Mouse (Mus musculus): Measurements from ENCODE around the gene Ddb1.

Ddb1 gene

DNA sequence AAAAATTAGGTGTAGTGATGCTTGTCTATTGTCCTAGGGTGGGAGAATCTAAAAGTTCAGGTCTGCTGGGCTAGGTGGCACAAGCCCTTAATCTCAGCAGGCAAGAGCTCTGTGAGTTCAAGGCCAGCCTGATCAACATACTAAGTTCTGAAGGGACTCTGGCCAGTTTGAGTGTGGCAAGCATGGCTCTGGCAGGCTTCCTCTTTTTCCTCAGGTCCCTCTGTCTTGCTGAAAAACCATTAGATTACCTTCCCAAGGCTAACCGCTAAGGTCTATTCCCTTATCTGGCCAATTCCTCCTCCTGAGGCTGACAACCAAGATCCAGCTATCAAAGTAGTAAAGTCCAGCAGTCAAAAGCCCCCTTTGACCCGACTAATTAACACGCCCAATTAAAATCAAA lies 57.5 kb downstream of the Ddb1 start:
- no peak for DNase-seq

DNA sequence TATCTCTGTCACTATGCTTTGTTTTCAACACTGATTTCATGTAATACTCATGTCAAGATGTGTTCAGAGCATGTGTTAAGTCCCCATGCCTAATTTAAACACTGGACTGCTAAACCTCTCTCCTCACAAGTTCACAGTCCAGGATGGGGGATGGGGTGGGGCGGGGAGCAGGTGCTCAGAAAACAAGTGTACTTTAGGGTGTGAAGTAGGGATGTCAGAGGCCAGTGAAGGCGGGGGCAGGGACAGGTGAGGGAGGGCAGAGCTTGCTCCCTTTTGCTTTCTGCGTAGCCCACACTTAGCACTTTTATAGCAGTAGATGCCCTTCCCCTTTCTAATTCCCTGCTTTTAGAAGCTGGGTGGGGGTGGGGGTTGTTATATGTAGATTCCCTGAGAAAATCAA lies 60.0 kb downstream of the Ddb1 start:
- DNase-seq: no peak

DNA sequence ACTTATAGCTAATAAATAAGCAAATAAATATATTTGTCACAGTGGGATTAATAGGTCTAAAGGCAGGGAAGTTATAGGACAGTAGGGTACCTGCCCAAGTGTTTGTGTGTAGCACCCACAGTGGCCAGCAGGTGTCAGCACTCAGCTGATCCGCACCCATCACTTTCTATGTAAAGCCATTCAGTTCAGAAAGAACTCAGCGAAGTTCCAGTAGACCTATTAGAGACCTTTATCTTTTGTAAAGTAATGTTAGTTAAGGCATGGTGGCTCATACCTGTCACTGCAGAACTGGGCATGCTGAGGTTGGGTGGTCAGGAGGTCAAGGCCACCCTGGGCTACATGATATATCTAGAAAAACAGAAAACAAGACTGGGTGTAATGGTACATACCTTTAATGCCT lies 60.4 kb downstream of the Ddb1 start:
- DNase-seq: peak; percentile 67

DNA sequence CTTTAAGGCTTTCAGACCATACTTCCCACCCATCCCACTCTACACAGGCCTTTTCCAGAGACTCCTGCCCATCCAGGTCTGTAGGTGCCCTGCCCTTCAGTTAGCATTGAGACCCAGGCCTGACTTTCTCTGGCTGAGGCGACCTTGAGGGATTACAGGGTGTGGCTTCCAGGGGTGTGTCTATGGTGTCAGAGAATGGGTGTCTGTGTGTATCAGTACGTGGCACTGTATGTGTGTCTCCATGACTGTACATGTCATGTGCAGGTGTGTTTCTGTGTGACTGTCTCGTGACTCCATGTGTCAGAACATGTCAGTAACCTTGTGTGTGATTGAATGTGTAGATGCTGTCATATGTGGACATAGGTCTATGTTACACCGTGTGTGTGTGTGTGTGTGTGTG lies 66.2 kb downstream of the Ddb1 start:
- no peak for DNase-seq

DNA sequence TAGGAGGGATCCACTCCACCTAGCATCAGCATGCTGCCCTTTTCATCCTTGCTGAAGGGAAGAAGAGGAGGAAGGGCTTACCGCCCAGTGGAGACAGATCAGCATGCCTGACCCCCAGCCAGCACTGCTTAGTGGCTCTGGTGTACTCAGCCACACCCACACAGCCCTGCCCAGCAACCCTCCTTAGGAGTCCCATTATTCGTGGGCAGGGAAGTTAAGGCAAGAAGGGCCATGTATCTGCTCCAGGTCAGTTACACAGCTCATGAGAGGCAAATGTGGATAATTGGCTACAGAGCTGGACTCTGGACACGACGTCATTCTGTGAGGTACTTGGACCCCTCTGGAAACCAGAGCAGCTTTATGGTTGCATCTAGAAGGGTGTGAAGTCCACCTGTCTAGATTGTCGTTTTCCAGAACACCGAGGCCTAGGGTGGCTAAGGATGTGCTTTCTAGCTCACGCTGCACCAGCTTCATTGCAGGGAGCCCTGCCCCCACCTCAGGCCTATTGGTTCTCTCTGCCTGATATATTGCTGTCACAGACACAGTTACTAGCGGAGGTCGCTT lies 66.8 kb downstream of the Ddb1 start:
- DNase-seq: no peak

DNA sequence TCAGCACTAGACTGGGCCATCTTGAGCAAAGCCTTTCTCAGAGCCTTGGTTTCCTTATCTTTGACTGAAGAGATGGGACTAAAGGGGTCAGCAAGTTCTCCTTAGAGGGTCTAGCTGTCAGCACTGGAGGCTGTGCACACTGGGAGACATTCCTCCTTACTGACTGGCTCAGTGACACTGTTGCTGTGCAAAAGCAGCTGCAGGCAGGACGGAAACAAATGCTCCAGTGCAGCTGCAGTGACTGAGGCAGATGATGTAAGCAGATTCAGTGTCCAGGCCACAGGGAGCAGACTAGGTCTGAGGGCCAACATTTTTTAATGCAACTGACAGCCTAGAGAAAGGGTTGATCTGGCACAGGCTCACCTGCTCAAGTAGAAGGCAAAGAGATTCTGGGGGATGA lies 68.1 kb downstream of the Ddb1 start:
- no peak for DNase-seq

DNA sequence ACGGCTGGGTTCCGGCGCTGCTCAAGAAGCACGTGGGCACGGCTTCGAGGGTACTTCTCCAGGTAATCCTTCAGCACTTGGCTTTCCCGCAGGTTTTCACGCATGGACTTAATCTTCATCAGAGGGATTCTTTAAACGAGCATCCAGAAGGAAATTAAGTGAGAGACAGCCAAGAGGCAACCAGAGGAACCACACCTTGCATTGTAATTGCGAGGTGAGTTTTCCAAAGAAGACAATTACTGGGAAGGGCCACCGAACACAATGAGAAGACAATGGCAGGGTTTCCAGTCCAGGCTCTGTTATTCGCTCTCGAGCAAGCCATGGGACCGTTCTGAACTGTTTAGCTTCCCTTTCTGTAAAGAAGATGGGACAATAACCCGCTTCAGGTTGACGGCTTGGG lies 71.5 kb downstream of the Ddb1 start:
- no peak for DNase-seq

DNA sequence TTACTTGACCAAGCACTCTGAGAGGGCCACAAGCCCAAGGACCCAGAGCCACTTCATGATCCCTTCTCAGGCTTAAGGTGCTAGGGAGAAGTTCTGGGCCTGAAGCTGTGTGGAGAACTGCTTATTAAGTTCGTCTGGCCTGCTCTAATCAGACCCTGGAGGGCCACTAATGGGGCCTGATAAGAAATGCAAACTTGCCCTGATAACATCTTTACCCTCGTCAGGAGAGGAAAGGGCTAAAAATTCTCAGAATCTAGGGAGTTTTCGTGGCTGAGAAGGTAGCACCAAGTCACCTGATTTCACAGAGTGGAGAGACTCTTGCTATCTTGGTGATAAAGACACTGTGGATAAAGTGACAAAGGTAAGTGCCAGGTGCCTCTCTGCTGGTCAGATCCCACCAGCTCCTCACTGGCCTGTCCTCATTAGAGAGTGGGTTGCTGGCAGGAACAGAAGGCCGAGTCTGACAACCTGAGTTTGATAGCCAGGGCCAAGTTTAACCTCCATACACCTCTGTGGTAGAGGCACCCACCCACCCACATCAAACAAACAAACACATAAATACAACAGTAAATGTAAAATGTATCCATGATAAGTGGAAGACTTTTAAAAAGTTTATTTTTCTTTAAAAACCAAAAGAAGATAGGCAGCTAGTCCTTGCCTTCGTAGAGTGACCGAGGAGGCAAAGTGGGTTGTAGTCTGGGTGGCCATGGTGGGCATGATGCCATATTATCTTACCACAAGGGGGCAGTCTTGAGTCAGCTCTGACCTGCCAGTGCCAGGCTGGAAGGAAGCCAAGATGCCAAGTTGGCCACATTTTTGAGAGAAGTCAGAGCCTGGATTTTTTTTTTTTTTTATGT lies 73.0 kb downstream of the Ddb1 start, which contains the start of gene Pga5:
Gene Pga5 (minus strand): TSS at position 157 of the 857 bp plus-strand sequence.
- DNase-seq: peak; percentile 92

DNA sequence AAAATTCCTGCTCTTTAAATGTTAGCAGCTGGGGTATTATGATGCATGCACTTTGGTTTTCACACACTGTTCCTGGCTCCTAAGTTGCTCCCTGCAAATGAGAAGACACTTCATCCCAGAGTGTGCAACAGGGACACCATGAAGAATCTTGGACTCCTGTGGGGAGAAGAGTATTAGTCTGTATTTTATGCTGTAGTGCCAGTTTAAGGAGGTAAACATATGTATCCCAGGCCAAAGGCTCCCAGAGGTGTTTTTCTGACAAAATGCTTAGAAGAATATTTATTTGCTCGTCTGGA lies 73.6 kb downstream of the Ddb1 start:
- no peak for DNase-seq
